Mouse (Mus musculus): Measurements from ENCODE around the gene Gprasp1. TPM values are rescaled to one million over a fixed set of nuclear protein-coding genes. Genes with fewer than 3 reads are reported as not detected.
A peak's percentile ranks its signal among the peaks of the same experiment; 100 is the strongest.
"Not testable (repeated sequence)": the region's sequence is repeated elsewhere in the genome, so short reads cannot be mapped to it uniquely, and the experiment has no call there.

The Gprasp1 gene
- polyA plus RNA-seq, 1 experiment from 2014 or later, result 56.4 TPM

- H3K9me3 ChIP-seq (ENCODE audit: control insufficient read depth, low read length); H3K9ac ChIP-seq (ENCODE audit: low read depth, low read length); H3K4me2 ChIP-seq (ENCODE audit: low read depth, low read length); H3K4me1 ChIP-seq (ENCODE audit: control insufficient read depth, insufficient read depth, low read length); H3K36me3 ChIP-seq (ENCODE audit: control insufficient read depth, insufficient read depth, low read length); ATAC-seq (ENCODE audit: low read depth); H3K27ac ChIP-seq (replicated peaks; ENCODE audit: low read depth, low read length); H3K4me3 ChIP-seq (ENCODE audit: low read depth, low read length); DNase-seq (ENCODE audit: low spot score): not testable (repeated sequence)
- WGBS, result 90% methylated on average over 3 of the region's 3 CpGs
- H3K27me3 ChIP-seq (replicated peaks; ENCODE audit: control insufficient read depth, insufficient read depth, low read length), result peaks cover 14% of the 10 kb centered on the region; the same call in 1 of the 2 replicates
These were observed 2.8 kb downstream of the Gprasp1 start for GRCm38 (mm10) chrX:135745376-135745775.

GRCm38 (mm10) chrX:135752832-135753231, 10.3 kb downstream of the Gprasp1 start:
- no peak overlapping the region for H3K4me2 ChIP-seq (ENCODE audit: low read depth, low read length)
- no peak overlapping the region for H3K4me3 ChIP-seq (ENCODE audit: low read depth, low read length)
- ATAC-seq (ENCODE audit: low read depth), result 0 out of 2 replicates have a peak, but pooled peaks have one; percentile 37
- no peak overlapping the region for H3K27ac ChIP-seq (replicated peaks; ENCODE audit: low read depth, low read length)
- H3K4me1 ChIP-seq (ENCODE audit: control insufficient read depth, insufficient read depth, low read length), result no peaks in the 10 kb centered on the region
- H3K36me3 ChIP-seq (ENCODE audit: control insufficient read depth, insufficient read depth, low read length), result no peaks in the 10 kb centered on the region
- peak; percentile 59 for DNase-seq (ENCODE audit: low spot score)
- 0% methylated on average over 2 of the region's 2 CpGs for WGBS
- H3K27me3 ChIP-seq (replicated peaks; ENCODE audit: control insufficient read depth, insufficient read depth, low read length), result no peaks in the 10 kb centered on the region
- no peaks in the 10 kb centered on the region for H3K9me3 ChIP-seq (ENCODE audit: control insufficient read depth, low read length)
- no peak overlapping the region for H3K9ac ChIP-seq (ENCODE audit: low read depth, low read length)

- H3K4me1 ChIP-seq (ENCODE audit: control insufficient read depth, insufficient read depth, low read length), result no peaks in the 10 kb centered on the region
- H3K9me3 ChIP-seq (ENCODE audit: control insufficient read depth, low read length), result no peaks in the 10 kb centered on the region
- no peak overlapping the region for H3K4me2 ChIP-seq (ENCODE audit: low read depth, low read length)
- H3K27ac ChIP-seq (replicated peaks; ENCODE audit: low read depth, low read length), result no peak overlapping the region
- H3K27me3 ChIP-seq (replicated peaks; ENCODE audit: control insufficient read depth, insufficient read depth, low read length), result no peaks in the 10 kb centered on the region
- ATAC-seq (ENCODE audit: low read depth), result no peak
- peak; percentile 44 for DNase-seq (ENCODE audit: low spot score)
- H3K36me3 ChIP-seq (ENCODE audit: control insufficient read depth, insufficient read depth, low read length), result 0 out of 2 replicates have a peak, but pooled peaks cover 15% of the 10 kb centered on the region
- H3K9ac ChIP-seq (ENCODE audit: low read depth, low read length), result no peak overlapping the region
- no peak overlapping the region for H3K4me3 ChIP-seq (ENCODE audit: low read depth, low read length)
These were observed 19.2 kb downstream of the Gprasp1 start for GRCm38 (mm10) chrX:135761707-135762106.

GRCm38 (mm10) chrX:135768043-135768548, 25.6 kb downstream of the Gprasp1 start:
- WGBS, result 60% methylated on average over 3 of the region's 3 CpGs
- no peak overlapping the region for H3K4me3 ChIP-seq (ENCODE audit: low read depth, low read length)
- no peak for DNase-seq (ENCODE audit: low spot score)
- no peaks in the 10 kb centered on the region for H3K36me3 ChIP-seq (ENCODE audit: control insufficient read depth, insufficient read depth, low read length)
- H3K4me2 ChIP-seq (ENCODE audit: low read depth, low read length), result no peak overlapping the region
- H3K27me3 ChIP-seq (replicated peaks; ENCODE audit: control insufficient read depth, insufficient read depth, low read length), result no peaks in the 10 kb centered on the region
- no peak for ATAC-seq (ENCODE audit: low read depth)
- H3K4me1 ChIP-seq (ENCODE audit: control insufficient read depth, insufficient read depth, low read length), result no peaks in the 10 kb centered on the region
- H3K9ac ChIP-seq (ENCODE audit: low read depth, low read length), result no peak overlapping the region
- no peak overlapping the region for H3K27ac ChIP-seq (replicated peaks; ENCODE audit: low read depth, low read length)
- H3K9me3 ChIP-seq (ENCODE audit: control insufficient read depth, low read length), result no peaks in the 10 kb centered on the region

- WGBS, result 79% methylated on average over 2 of the region's 2 CpGs
- H3K4me2 ChIP-seq (ENCODE audit: low read depth, low read length), result no peak overlapping the region
- H3K27ac ChIP-seq (replicated peaks; ENCODE audit: low read depth, low read length), result no peak overlapping the region
- DNase-seq (ENCODE audit: low spot score) (no peak), ATAC-seq (ENCODE audit: low read depth) (no peak)
- H3K9me3 ChIP-seq (ENCODE audit: control insufficient read depth, low read length), result no peaks in the 10 kb centered on the region
- no peak overlapping the region for H3K4me3 ChIP-seq (ENCODE audit: low read depth, low read length)
- no peaks in the 10 kb centered on the region for H3K4me1 ChIP-seq (ENCODE audit: control insufficient read depth, insufficient read depth, low read length)
- H3K27me3 ChIP-seq (replicated peaks; ENCODE audit: control insufficient read depth, insufficient read depth, low read length), result no peaks in the 10 kb centered on the region
- H3K36me3 ChIP-seq (ENCODE audit: control insufficient read depth, insufficient read depth, low read length), result no peaks in the 10 kb centered on the region
- H3K9ac ChIP-seq (ENCODE audit: low read depth, low read length), result no peak overlapping the region
These were observed 26.0 kb downstream of the Gprasp1 start for GRCm38 (mm10) chrX:135768565-135768964.

GRCm38 (mm10) chrX:135791536-135791935, 49.0 kb downstream of the Gprasp1 start:
- Histone ChIP-seq H3K27me3 (replicated peaks; ENCODE audit: control insufficient read depth, insufficient read depth, low read length) (no peaks in the 10 kb centered on the region), H3K36me3 (ENCODE audit: control insufficient read depth, insufficient read depth, low read length) (no peaks in the 10 kb centered on the region), H3K4me2 (ENCODE audit: low read depth, low read length) (no peak overlapping the region), H3K9me3 (ENCODE audit: control insufficient read depth, low read length) (no peaks in the 10 kb centered on the region), H3K9ac (ENCODE audit: low read depth, low read length) (no peak overlapping the region), H3K4me1 (ENCODE audit: control insufficient read depth, insufficient read depth, low read length) (no peaks in the 10 kb centered on the region), H3K27ac (replicated peaks; ENCODE audit: low read depth, low read length) (0 out of 2 replicates have a peak overlapping the region, but pooled peaks have one; percentile 52), H3K4me3 (ENCODE audit: low read depth, low read length) (no peak overlapping the region)
- no peak for DNase-seq (ENCODE audit: low spot score)
- ATAC-seq (ENCODE audit: low read depth), result no peak

DNA sequence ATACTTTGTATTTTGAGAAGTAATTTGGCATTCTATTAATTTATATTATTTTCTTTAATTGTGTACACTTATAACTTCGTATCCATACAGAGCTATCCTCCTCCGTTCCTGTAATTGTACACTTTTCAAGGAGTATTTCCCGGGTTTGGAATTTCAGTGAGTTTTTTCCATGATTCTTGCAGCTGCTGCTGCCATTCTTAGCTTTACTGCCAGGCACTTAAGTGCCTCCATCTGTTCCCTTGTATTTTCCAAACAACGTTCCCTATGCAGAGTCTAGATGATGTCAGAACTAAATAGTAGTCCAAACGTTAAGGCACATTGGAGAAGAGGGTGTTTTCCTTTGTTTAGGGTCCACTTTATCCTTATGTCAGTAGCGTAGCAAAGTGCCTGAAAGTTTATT, 49.8 kb downstream of the Gprasp1 start:
- ATAC-seq (ENCODE audit: low read depth), result peak; percentile 21; the same call in 1 of the 2 replicates
- no peaks in the 10 kb centered on the region for H3K36me3 ChIP-seq (ENCODE audit: control insufficient read depth, insufficient read depth, low read length)
- H3K4me3 ChIP-seq (ENCODE audit: low read depth, low read length), result no peak overlapping the region
- H3K9me3 ChIP-seq (ENCODE audit: control insufficient read depth, low read length), result no peaks in the 10 kb centered on the region
- H3K9ac ChIP-seq (ENCODE audit: low read depth, low read length), result no peak overlapping the region
- no peaks in the 10 kb centered on the region for H3K4me1 ChIP-seq (ENCODE audit: control insufficient read depth, insufficient read depth, low read length)
- H3K27ac ChIP-seq (replicated peaks; ENCODE audit: low read depth, low read length), result peak overlapping the region; percentile 81
- H3K4me2 ChIP-seq (ENCODE audit: low read depth, low read length), result no peak overlapping the region
- WGBS, result 55% methylated on average over 6 of the region's 6 CpGs
- H3K27me3 ChIP-seq (replicated peaks; ENCODE audit: control insufficient read depth, insufficient read depth, low read length), result no peaks in the 10 kb centered on the region
- peak; percentile 76 for DNase-seq (ENCODE audit: low spot score)

- DNase-seq (ENCODE audit: low spot score) (peak; percentile 84), ATAC-seq (ENCODE audit: low read depth) (peak; percentile 92)
- H3K27me3 ChIP-seq (replicated peaks; ENCODE audit: control insufficient read depth, insufficient read depth, low read length); H3K9me3 ChIP-seq (ENCODE audit: control insufficient read depth, low read length); H3K4me1 ChIP-seq (ENCODE audit: control insufficient read depth, insufficient read depth, low read length): not testable (repeated sequence)
- Histone ChIP-seq H3K36me3 (ENCODE audit: control insufficient read depth, insufficient read depth, low read length) (peaks cover 20% of the 10 kb centered on the region), H3K9ac (ENCODE audit: low read depth, low read length) (peak overlapping the region; percentile 63), H3K4me3 (ENCODE audit: low read depth, low read length) (peak overlapping the region; percentile 53), H3K4me2 (ENCODE audit: low read depth, low read length) (peak overlapping the region; percentile 56), H3K27ac (replicated peaks; ENCODE audit: low read depth, low read length) (peak overlapping the region; percentile 33; the same call in 1 of the 2 replicates)
- WGBS, result 25% methylated on average over 8 of the region's 27 CpGs
These were observed 53.2 kb downstream of the Gprasp1 start for GRCm38 (mm10) chrX:135795591-135796304.
